Mouse (Mus musculus) urinary bladder, postnatal 25 days (tissue): ENCODE data around the gene Ado.

Source experiments
- DNase-seq: peaks from one replicate; pipeline ENCODE4 v3.0.0; 2022; ENCODE audit warnings: low spot score

Ado gene

DNA sequence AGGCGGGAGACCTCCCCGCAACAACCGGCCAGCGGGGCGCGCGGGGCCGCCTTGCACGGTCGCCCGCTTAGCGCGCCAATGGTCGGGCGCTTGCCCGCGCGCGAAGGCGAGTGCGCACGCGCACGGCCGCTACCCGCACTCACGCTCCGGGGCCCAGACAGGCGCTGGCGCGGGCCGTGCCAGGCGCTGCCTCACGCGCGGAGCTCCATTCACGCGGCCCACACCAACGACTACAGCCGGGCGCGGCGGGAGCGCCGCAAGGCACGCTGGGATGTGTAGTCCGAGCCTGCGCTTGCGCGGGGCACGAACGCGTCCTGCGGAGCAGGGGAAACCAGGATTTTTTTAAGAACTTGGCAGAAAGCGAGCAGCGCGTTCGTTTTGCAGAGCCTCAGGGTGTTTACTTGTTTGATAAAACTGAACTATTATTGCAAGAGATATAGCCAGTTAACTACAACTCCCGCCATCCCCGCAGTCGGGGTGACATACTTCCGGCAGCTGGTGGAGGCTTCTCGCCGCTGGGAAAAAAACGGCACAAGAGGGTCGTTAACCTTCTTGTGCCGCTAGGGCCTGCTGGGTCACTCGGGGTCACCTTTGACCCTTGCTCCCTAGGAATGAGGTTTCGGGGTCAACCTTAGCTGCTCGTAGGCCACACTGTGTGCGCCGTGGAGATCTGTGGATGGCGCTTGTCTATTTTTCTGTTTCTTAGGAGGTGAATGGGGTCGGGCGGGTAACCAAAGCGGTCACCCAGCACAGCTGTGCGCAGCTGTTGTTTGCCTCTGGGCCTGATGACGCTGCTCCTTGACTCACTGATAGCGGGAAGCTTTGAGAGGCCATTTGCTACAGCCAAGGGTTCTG lies at the start of gene Ado:
Ado (minus strand) TSS at position 79 of the 855 bp plus-strand sequence.
- DNase-seq: peak; percentile 84

DNA sequence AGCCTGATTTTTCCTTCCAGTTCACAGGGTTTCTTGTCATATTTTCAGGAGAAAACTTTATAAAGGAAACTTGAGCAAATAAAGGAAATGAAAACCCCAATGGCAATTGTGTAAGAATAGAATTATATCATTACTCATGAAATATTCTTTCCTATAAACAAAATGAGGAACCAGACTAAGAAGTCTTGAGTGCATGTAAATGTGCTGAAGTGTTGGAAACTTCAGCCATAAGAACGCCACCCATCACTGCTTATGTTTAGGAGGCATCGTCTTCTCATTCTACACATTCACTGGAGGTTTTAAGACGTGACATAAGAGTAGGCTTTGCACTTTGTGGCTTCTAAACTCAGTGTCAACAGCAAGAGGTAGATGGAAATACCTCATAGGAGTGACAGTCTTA lies 46.5 kb upstream of the Ado start:
- no peak for DNase-seq

DNA sequence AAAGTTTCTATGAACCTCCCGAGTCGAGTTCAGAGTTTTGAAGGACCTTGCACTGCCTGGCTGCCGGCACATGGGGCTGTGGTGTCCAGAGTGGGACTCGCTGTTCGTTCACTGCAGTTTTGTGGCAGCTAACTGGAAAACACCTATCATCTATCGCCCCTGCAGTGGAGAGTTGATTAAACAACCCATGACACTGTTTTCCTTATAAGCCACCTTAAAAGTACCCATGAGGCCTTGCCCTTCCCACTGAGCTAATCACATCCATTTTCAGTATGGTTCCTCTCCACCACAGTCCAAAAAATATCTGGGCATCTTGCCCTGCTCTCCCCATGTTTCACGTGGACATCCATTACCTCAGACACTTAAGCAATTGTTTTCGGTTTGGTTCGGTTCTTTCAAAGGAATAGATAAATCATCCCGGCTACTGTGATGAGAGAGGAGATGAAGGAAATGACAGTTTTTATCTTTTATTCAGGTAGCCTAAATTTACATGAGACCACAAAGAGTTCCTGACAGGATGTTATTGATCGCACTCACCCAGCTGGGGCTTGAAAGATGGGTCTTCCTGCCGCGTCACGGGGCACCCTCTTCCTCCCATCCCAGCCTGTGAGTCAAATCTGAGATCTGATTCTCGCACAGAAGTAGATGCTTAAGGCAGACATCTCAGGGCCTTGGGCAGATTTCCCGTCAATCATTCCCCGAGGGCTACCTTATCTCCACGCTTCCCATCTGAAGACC lies 37.3 kb upstream of the Ado start:
- no peak for DNase-seq

DNA sequence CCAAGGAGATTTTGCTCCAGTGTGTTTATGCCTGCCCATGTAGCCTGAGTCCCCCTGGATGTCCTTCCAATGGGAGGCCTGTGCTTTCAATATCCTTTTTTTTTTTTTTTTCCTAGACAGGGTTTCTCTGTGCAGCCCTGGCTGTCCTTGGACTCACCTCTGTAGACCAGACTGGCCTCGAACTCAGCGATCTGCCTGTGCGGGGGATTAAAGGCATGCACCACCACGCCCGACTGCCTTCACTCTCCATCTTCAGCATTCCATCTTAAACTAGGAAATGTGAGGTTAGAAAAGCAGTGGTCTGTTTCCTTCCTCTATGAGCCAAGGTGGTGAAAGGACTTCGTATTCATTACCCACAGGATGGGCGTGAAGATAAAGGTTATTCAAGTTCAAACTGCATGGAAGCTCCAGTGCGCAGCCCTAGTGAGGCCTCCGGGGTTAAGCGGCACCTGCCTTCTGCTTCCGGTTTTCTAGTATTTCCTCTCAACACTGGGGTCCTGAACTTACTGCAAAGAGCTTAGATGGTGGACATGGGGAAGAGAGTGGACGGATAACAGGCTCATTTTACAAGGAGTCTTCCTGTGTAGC lies 33.0 kb upstream of the Ado start:
- DNase-seq: no peak

DNA sequence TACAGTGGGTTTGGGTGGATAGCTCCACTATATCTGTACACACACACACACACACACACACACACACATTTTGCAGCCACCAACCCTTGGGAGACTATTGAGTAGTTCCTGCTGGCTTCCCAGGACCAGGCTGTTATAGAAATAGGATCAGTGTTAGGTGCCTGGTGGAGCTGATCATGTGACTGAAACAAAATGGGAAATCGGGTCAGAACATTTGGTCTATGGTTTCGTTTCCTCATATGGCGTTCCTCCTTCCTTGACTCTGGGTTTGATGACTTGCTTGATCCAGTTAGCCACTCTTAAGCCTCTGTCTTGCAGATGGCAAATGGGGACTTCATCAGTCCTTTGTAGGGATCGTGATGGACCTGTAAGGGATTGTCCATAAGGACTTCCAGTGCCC lies 31.1 kb upstream of the Ado start:
- DNase-seq: no peak

DNA sequence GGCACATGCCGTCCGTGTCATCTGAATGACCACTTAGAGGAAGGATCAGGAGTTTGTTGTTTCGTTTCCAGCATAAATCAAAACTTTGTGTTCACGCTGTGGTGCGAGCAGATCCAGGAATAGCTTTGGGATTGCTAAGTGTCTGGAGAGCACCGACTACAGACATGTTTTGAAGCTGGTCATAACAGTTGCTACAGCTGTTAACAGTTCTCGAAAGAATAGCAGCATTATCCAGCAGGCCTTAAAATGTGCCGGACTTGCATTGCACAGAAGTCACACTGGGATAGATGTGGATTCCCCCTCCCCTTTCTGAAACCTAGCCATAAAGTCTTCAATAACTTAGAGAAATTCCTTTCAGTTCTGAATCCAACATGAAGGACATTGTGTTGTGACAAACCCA lies 24.6 kb upstream of the Ado start:
- no peak for DNase-seq

DNA sequence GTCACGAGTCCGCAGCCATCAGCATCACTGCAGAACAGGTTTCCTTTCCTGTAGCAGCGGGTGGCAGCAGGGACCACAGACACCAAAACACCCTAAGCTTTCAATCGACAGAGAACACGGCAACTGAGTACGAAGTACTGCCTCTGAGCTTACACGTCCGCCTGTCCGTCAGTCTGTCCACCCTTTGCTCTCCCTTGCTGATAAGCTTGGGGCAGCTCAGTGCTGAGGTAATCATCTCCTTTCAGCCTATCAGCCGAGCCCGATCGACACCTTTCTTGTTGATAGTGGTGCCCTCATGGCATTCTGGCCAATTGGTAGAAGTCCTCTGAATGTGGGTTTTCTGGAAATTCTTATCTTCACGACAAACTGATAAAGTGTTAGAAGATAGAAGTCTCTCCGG lies 22.7 kb upstream of the Ado start:
- DNase-seq: no peak

DNA sequence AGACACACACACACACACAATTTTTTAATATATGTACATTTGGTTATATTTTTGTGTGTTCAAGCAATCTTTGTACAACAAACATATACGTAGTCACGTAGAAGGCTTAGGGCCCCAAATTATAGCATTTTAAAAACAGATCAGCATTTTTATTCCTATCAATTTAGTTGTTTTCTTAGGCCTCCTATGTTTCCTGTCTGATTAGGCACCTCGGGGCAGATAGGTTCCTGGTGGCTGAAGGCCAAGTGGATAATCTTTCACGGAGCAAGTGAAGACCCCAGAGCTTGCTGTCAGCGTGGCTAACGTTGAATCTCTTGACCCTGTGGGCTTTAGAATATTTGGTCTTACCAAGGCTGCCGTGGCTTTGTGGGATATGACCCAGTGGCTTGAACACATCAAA lies 20.8 kb upstream of the Ado start:
- DNase-seq: no peak

DNA sequence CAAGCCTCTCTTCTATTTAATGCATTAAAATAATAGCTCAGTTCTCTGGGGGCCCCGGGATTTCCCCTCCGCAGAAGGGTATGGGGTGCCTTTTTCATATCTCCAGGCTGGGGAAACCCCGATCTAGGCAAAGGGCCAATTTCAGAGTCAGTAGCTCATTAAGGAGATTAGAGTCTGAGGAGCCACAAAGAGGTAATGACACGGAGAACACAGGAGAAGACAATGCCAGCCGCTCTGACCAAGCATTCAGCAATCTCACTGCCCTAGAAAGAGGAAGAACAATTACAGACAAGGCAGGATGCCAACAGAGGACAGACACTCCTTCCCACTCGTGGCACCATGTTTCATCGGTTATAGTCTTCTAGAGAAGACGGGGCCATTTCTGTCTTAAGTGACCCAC lies 17.3 kb upstream of the Ado start:
- no peak for DNase-seq

DNA sequence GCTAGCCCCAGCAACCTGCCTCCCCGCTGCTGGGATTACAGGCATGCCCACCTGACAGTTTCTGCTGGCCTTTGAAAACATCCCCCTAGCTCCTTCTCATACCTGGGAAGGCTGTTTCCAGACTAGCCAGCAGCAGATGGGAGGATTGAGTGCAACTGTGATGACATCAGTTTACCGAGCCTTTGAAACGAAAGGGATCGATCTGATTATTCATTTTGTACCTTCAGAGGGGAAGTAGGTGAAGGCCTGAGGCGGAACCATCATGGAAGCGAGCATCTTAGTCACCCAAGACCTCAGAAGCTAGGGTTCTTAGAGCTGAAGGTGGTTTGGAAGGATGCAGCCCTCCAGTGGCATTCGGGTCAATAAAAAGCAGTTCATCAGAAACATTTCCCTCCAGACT lies 15.8 kb upstream of the Ado start:
- DNase-seq: no peak

DNA sequence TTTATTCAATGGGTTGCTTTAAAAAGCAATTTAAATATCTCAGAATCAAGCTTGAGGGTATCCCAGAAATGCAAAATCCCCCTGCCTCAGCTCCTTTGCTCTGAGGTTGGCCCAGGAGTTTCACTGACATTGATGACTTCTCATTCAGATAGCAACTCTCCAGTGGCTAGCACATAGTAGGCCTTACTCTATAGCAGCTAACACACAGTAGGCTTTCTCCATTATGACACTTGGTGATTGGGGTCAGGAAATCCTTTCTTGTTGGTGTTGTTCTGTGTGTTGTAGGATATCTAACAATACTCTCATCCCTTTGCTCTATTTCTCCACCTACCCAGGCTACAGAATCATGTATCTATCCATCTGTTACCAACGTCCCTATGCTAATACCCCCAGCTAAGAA lies 12.4 kb upstream of the Ado start:
- no peak for DNase-seq

DNA sequence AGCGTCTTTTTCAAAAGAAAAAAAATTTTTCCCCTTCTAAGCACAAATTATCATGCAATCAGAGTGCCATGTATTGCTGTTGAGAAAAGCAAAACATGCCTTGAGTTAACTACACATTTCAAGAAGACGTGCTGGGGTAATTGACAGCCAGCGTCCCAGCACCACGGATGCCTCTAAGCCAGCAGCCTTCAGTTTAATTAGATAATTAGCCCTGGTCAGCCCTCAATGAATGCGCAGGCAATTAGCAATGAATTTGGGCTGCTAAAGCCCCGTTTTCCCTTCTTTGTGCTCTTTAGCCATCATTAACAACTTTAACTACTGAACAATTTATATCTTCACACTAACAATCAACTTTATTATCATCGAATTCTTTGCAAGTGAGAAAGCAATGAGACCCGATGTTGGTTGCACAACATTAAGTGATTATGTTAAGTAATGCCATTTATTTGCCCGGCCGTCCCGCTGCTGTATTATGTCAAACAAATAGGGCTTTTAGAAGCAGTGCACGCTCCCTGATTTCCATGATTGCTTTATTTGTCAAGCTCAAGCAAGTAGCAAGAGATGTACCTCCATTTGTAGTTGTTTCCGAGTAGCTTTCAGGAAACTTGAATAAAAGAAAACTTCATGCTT lies 11.1 kb upstream of the Ado start:
- DNase-seq: no peak

DNA sequence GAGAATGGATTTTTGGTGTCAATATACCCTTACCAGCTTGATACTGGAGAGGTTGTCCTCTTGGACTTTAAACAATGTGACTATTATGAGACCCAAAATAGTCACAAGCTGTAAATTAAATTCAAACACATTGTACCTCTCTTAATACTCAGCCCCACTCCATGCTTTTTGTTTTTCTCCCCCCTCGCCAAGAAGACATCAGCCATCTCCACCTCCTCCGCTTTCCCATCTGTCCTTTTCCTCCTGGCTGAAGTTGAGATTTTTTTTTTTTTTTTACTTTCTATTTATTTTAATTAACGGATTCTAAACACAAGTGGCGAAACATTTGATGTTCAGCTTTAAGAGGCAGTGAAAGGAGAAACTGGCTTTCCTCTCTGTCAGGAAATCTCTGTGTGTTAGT lies 9.3 kb upstream of the Ado start:
- no peak for DNase-seq

DNA sequence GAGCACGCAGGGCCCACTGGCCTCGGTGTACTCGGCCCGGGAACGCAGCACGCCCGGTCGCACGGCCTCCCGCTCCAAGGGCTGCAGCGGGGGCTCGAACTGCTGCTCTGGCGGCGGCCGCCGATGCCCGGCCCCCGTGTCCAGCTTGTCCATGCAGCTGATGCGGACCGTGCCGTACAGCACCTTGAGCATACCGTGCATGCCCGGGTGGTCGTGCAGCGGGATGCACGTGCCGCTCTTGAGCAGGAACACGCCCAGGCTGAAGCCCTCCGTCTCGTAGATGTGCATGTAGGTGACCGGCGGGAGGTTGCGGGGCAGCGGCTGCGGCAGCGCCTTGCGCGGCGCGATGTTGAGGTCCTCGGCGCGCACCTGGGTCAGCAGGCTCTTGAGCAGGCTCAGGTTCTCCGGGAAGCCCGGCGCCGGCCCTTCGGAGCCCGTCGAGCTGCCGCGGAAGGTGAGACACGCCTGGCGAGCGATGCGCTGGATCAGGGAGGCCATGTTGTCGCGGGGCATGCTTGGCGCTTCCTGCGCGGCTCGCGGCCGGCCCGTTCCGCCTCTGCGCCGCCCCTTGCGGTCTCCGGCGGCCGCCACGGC lies 397 bp downstream of the Ado start:
- DNase-seq: peak; percentile 26

DNA sequence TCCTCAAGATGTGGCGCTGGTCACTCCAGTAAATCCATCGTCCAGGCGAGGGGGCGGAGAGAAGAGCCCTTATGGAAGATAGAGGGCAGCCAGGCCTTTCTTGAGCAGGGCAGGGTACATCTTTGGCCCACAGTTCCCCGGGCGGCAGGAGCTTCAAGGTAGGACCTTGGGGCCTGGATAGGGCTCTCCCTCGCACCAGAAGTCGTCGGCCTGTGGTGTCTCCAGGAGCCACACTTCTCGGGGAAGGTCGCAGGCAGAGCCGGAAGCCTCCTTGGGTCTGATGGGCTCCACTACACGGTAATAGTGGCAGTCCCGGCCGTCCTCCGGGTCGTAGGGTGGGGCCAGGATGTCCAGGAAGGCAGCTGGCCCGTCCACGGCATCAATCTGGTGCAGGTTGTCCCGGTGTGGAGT lies 900 bp downstream of the Ado start:
- peak; percentile 25 for DNase-seq

DNA sequence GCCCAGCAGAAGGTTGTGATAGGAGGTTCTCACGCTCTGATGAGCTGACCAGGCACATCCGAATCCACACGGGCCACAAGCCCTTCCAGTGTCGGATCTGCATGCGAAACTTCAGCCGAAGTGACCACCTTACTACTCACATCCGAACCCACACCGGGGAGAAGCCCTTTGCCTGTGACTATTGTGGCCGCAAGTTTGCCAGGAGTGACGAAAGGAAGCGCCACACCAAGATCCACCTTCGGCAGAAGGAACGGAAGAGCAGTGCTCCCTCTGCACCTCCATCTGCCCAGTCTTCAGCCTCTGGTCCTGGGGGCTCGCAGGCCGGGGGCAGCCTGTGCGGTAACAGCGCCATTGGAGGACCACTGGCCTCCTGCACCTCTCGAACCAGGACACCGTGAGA lies 8.2 kb downstream of the Ado start:
- no peak for DNase-seq

DNA sequence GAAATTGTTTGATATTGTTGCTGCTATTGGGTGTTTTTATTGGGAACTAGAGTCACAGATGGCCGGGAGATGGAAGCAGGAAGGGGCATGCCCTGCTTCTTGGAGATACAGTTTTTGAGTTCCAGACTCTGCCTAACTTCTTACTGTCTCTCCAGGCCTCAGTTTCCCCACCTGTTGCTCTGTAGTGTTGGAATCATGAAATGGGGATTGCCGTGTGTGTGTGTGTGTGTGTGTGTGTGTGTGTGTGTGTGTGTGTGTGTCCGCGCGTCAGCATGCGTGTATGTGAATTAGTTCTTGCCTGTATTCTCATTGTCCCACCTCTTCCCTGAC lies 9.4 kb downstream of the Ado start:
- no peak for DNase-seq

DNA sequence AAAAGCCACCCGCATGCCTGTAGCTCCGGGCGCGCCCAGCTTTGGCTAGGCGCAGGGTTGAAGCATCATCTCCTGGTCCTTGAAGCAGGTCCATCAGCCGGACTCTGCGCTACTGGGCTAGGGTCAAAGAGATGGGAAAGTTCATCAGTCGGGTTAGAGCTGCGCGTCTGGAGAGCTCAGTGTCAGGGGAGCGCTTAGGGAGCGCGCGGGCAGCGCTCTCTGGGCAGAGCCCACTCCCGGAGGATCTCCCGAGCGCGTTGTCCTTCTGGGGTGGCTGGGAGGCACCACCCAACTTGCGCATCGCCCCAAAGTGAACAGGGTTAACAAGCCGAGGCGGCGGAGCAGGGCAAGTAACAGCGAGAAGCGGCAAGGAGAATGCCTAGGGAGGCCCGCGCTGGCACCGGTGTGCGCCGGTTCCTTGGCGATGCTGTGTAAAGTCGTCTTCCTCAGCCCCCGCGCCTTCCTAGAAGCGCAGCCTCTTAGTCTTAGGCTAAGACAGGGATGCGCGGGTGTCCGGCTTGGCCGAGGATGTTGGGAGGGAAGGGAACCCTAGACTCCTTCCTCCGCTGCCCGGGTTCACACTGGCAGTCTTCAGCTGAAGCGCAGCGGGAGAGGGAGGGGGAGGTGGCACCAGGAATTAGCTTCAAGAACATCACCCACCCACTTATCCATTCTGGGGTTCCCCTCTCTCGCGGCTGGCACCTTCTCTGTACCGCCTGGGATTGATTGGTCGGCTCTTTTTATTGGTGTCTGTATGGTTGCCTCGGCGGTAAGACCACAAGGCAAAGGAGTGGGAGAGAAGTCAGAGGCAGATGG lies 10.0 kb downstream of the Ado start:
- peak; percentile 16 for DNase-seq

DNA sequence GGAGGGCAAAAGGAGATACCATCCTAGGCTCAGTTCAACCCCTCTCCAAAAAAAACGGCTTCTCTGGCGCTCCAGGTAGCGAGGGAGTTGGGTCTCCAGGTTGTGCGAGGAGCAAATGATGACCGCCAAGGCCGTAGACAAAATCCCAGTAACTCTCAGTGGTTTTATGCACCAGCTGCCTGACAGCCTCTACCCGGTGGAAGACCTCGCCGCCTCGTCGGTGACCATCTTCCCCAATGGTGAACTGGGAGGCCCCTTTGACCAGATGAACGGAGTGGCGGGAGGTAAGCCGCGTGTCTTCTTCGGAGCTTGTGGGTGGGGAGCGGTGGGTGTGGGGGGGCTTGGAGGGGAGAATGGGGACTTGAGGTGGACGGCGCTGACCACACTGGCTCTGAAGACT lies 10.6 kb downstream of the Ado start:
- peak; percentile 6 for DNase-seq

DNA sequence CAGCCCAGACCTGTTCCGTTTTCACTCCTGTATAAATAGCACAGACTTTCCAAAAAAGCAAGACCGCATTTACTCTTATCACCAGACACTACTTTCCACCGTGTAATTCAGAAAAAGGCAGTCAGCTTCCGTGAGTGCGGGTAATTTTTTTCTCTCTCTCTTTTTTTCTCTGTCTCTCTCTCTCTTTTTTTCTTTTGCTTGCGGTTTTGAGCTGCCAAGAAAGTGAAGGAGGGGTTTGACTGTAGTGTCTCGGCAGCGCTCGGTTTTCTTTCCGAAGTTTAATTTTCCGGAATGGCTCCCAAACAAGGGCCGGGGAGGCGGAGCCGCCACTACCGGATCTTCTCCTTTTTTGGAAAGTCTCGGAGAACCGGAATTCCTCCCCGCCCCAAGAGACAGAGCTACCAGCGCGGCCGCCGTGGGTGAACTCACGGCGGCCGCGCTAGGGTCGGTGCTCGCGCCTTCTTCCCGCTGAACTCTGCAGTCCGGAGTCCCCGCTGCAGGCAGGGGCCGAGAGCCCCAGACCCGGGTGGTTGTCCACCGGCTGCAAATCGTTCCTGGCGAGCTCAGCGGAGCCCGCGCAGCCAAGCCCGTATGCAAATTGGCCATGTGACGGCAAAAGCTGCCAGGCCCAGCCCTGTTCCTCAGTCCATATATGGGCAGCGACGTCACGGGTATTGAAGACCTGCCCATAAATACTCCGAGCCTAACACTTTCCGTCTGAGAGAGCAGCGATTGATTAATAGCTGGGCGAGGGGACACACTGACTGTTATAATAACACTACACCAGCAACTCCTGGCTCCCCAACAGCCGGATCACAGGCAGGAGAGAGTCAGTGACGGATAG lies 11.4 kb downstream of the Ado start:
- peak; percentile 82 for DNase-seq
